Mouse (Mus musculus): ENCODE measurements at regions not wholly inside any gene's neighbourhood (a gene's known extent, or its start where the extent isn't known, plus 50 kb on each side); places are given as distances from the start of the nearest gene placed in this dataset.

DNA sequence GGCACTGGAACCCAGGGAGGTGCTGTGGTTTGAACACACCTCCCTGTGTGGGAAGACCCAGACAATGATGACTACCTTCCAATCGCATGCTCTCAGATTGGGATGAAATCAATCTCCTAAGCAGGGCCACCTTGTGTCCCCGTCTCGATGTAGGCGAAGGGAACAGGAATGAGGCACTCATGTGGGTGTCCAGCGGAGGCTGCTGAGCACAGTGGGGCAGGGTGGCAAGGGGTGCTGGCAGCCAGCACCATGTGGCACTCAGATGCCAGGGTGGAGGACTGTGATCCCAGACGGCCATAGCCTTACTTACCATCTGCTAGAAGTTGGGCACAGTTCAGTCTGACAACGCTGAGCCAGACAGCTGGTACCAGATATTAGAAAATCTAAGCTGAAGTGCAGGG, 137.2 kb upstream of the Sox11 start:
- H3K9me3 ChIP-seq (replicated peaks; ENCODE audit: control insufficient read depth, low read length, poor library complexity, severe bottlenecking) = no peaks in the 10 kb centered on the region

DNA sequence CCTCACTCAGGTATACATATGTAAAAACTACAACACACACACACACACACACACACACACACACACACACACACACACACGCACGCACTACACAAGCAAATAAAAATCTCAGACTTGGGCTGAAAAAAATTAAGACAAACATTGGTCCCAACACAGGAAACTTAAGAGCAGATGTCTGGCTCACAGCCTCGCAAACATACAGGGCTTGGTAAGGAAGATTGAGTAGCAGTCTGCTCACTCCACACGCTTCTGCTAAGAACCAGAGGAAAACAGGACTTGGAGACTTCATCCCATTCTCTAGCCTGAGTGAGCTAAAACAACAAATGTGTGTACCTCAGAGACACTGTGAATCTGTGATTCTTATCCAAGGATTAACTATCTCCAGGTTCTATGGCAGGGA, 132.3 kb upstream of the Sox11 start:
- no peaks in the 10 kb centered on the region for H3K36me3 ChIP-seq (ENCODE audit: control insufficient read depth, insufficient read depth, low read length)
- no peaks in the 10 kb centered on the region for H3K27me3 ChIP-seq (ENCODE audit: control insufficient read depth, insufficient read depth, low read depth, low read length)
- H3K4me2 ChIP-seq (ENCODE audit: low read length) = no peak overlapping the region
- no peak overlapping the region for H3K27ac ChIP-seq (ENCODE audit: low read length)
- WGBS = 89% methylated on average over 4 of the region's 4 CpGs
- H3K9me3 ChIP-seq (replicated peaks; ENCODE audit: control insufficient read depth, low read length, poor library complexity, severe bottlenecking) = no peaks in the 10 kb centered on the region
- no peak overlapping the region for H3K9ac ChIP-seq (ENCODE audit: low read depth, low read length)
- ATAC-seq = no peak
- H3K4me1 ChIP-seq (ENCODE audit: control insufficient read depth, insufficient read depth, low read length) = no peaks in the 10 kb centered on the region
- H3K4me3 ChIP-seq (ENCODE audit: low read depth, low read length) = no peak overlapping the region

More for the DNA sequence above, 137.2 kb upstream of the Sox11 start:
- H3K27me3 ChIP-seq (ENCODE audit: control insufficient read depth, insufficient read depth, low read depth, low read length) = no peaks in the 10 kb centered on the region
- no peaks in the 10 kb centered on the region for H3K4me1 ChIP-seq (ENCODE audit: control insufficient read depth, insufficient read depth, low read length)
- 84% methylated on average over 7 of the region's 7 CpGs for WGBS
- no peak overlapping the region for H3K4me2 ChIP-seq (ENCODE audit: low read length)
- no peak for ATAC-seq
- no peak overlapping the region for H3K27ac ChIP-seq (ENCODE audit: low read length)
- no peak overlapping the region for H3K4me3 ChIP-seq (ENCODE audit: low read depth, low read length)
- H3K9ac ChIP-seq (ENCODE audit: low read depth, low read length) = no peak overlapping the region
- H3K36me3 ChIP-seq (ENCODE audit: control insufficient read depth, insufficient read depth, low read length) = no peaks in the 10 kb centered on the region

DNA sequence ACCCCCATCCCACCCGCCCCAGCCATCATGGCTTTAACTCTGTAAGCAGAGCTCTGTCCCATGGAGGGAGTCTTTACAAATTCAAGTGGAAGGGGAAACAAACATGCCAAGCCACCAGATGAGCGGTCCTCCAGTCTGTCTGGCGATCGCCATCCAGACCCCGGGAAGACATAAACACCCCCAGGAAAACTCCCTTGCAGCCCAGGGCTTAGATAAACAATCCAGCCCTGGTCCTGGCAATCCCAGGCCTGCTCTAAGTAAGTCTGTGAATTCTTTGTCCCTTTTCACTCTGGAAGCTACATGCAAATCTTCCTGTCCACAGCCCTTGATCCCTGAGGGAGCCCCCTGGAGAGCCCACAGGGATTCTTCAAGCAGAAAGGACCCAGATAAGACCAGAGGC, 129.2 kb upstream of the Sox11 start:
- H3K4me2 ChIP-seq (ENCODE audit: low read length) = no peak overlapping the region
- H3K36me3 ChIP-seq (ENCODE audit: control insufficient read depth, insufficient read depth, low read length) = no peaks in the 10 kb centered on the region
- no peaks in the 10 kb centered on the region for H3K9me3 ChIP-seq (replicated peaks; ENCODE audit: control insufficient read depth, low read length, poor library complexity, severe bottlenecking)
- H3K9ac ChIP-seq (ENCODE audit: low read depth, low read length) = no peak overlapping the region
- H3K27ac ChIP-seq (ENCODE audit: low read length) = no peak overlapping the region
- ATAC-seq = no peak
- H3K4me1 ChIP-seq (ENCODE audit: control insufficient read depth, insufficient read depth, low read length) = no peaks in the 10 kb centered on the region
- 43% methylated on average over 5 of the region's 5 CpGs for WGBS
- H3K27me3 ChIP-seq (ENCODE audit: control insufficient read depth, insufficient read depth, low read depth, low read length) = no peaks in the 10 kb centered on the region
- no peak overlapping the region for H3K4me3 ChIP-seq (ENCODE audit: low read depth, low read length)

DNA sequence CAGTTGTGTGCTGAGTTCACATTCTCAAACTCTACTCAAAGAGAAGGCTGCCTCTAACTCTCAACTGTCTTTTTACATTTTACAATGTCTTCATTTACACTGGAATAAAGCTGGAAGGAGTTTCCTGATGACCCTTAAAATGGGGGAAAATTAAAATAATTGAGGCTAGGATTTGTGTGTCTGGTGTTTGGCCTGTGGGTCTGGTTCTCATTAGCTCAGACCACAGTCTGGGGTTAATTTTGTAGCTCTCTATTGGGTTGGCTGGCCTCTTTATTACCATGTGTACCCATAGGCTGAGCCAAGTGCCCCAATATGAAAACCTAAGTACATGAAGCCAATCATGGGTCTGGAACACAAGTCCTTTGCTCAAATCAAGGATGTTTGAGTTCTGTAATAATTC, 128.0 kb upstream of the Sox11 start:
- Histone ChIP-seq H3K4me2 (ENCODE audit: low read length) (no peak overlapping the region), H3K9me3 (replicated peaks; ENCODE audit: control insufficient read depth, low read length, poor library complexity, severe bottlenecking) (no peaks in the 10 kb centered on the region), H3K4me1 (ENCODE audit: control insufficient read depth, insufficient read depth, low read length) (no peaks in the 10 kb centered on the region), H3K4me3 (ENCODE audit: low read depth, low read length) (no peak overlapping the region), H3K27ac (ENCODE audit: low read length) (no peak overlapping the region), H3K9ac (ENCODE audit: low read depth, low read length) (no peak overlapping the region), H3K27me3 (ENCODE audit: control insufficient read depth, insufficient read depth, low read depth, low read length) (no peaks in the 10 kb centered on the region), H3K36me3 (ENCODE audit: control insufficient read depth, insufficient read depth, low read length) (no peaks in the 10 kb centered on the region)
- no peak for ATAC-seq

DNA sequence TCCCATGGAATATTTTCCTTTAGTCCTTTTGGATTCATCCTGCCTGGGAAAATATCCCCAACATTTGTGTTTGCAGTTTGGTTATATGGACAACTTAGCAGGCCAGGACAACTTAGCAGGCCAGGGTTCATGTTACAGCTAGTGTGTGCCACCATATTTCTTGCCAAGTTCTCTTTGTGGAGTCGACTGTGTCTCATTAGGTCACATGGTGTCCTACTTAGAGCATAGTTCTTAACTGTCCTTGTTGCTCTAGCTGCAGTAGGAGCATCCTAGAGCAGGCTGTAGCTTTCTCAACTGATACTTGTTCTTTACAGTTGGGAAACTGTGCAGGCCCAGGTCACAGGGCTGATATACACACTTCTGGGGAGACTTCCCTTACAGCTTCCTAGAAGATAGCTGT, 126.4 kb upstream of the Sox11 start:
- H3K4me3 ChIP-seq (ENCODE audit: low read depth, low read length) = no peak overlapping the region
- WGBS = 77% methylated on average over 1 of the region's 1 CpGs
- no peaks in the 10 kb centered on the region for H3K36me3 ChIP-seq (ENCODE audit: control insufficient read depth, insufficient read depth, low read length)
- no peak overlapping the region for H3K27ac ChIP-seq (ENCODE audit: low read length)
- H3K4me1 ChIP-seq (ENCODE audit: control insufficient read depth, insufficient read depth, low read length) = no peaks in the 10 kb centered on the region
- ATAC-seq = no peak
- no peak overlapping the region for H3K9ac ChIP-seq (ENCODE audit: low read depth, low read length)
- H3K9me3 ChIP-seq (replicated peaks; ENCODE audit: control insufficient read depth, low read length, poor library complexity, severe bottlenecking) = no peaks in the 10 kb centered on the region
- H3K27me3 ChIP-seq (ENCODE audit: control insufficient read depth, insufficient read depth, low read depth, low read length) = no peaks in the 10 kb centered on the region
- no peak overlapping the region for H3K4me2 ChIP-seq (ENCODE audit: low read length)

DNA sequence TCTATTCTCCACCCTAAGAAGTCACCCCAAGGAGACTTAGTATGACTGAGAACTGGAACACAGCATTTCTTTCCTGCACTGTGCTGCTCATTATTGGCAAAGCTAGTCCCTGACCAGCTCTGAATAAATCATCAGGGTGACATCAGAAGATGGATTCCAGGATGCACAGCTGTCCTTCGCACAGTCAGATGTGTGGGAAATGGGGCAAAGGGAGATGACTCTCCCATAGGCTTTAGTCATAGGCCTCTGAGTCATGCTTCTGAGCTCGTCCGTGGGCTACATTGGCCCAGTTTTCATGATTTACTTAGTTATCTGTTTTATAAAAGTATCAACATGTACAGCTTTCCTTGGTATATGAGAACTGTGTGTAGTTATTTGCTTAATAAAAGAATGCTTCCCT, 125.8 kb upstream of the Sox11 start:
- Histone ChIP-seq H3K4me2 (ENCODE audit: low read length) (no peak overlapping the region), H3K36me3 (ENCODE audit: control insufficient read depth, insufficient read depth, low read length) (no peaks in the 10 kb centered on the region), H3K4me1 (ENCODE audit: control insufficient read depth, insufficient read depth, low read length) (no peaks in the 10 kb centered on the region), H3K27me3 (ENCODE audit: control insufficient read depth, insufficient read depth, low read depth, low read length) (no peaks in the 10 kb centered on the region), H3K27ac (ENCODE audit: low read length) (no peak overlapping the region), H3K4me3 (ENCODE audit: low read depth, low read length) (no peak overlapping the region), H3K9me3 (replicated peaks; ENCODE audit: control insufficient read depth, low read length, poor library complexity, severe bottlenecking) (no peaks in the 10 kb centered on the region), H3K9ac (ENCODE audit: low read depth, low read length) (no peak overlapping the region)
- ATAC-seq = no peak
- WGBS = 82% methylated on average over 3 of the region's 3 CpGs

DNA sequence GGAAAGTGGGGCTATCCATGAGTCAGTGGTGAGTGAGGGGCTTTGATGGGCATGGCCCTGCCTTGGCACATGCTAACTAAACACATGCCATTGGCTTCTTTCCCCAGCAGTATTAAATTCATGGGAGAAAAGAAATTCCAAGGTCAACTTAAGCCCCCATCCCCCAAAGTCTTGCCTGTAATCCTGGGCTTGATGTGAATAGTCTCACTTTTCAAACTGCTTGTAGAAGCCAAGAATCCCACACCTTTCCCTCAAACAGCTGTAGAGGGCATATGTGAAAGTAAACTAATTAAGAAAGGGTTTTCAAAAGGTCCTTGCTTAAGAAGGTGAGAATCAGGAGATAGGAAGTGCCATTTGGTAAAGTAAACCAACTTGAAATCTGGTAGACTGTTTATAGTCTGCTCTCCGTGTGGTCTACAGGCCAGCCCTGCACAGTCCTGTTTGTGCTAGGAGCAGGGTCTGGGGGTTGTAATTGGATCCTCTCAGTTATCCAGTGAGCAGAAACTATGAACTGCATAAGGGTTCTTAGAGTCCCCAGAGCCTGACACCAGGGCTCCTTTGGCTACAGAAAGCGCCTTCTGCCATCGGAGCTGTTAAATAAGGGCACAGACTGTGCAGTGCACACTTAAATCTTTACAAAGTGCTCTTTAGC, 123.3 kb upstream of the Sox11 start:
- H3K4me1 ChIP-seq (ENCODE audit: control insufficient read depth, insufficient read depth, low read length) = no peaks in the 10 kb centered on the region
- no peak for ATAC-seq
- peak overlapping the region; percentile 50; the same call in 1 of the 2 replicates for H3K27ac ChIP-seq (ENCODE audit: low read length)
- H3K36me3 ChIP-seq (ENCODE audit: control insufficient read depth, insufficient read depth, low read length) = no peaks in the 10 kb centered on the region
- H3K4me2 ChIP-seq (ENCODE audit: low read length) = no peak overlapping the region
- no peaks in the 10 kb centered on the region for H3K27me3 ChIP-seq (ENCODE audit: control insufficient read depth, insufficient read depth, low read depth, low read length)
- H3K9ac ChIP-seq (ENCODE audit: low read depth, low read length) = no peak overlapping the region
- H3K4me3 ChIP-seq (ENCODE audit: low read depth, low read length) = no peak overlapping the region
- 66% methylated on average over 3 of the region's 3 CpGs for WGBS
- no peaks in the 10 kb centered on the region for H3K9me3 ChIP-seq (replicated peaks; ENCODE audit: control insufficient read depth, low read length, poor library complexity, severe bottlenecking)

DNA sequence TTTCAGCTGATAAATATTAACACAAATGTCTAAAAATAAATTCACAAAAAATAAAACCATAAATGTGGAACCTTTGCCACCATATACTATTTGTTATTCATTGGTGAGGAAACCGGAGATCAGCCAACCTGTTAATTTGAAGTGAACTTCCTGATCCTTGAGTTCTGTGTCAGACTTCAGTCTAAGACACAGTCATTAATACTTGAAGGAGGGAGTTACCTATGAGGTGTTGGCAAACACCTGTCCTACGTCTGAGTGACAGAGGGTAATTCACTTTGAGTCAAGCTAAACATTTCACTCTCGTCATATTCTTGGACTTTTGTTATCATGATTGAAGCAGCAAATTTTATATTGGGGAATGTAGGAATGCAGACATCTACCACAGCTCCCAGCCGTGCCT, 116.3 kb upstream of the Sox11 start:
- H3K9me3 ChIP-seq (replicated peaks; ENCODE audit: control insufficient read depth, low read length, poor library complexity, severe bottlenecking) = peaks cover 3% of the 10 kb centered on the region; the same call in 1 of the 2 replicates
- no peak for ATAC-seq
- no peak overlapping the region for H3K4me3 ChIP-seq (ENCODE audit: low read depth, low read length)
- WGBS = 91% methylated on average over 4 of the region's 4 CpGs
- no peak overlapping the region for H3K9ac ChIP-seq (ENCODE audit: low read depth, low read length)
- no peak overlapping the region for H3K27ac ChIP-seq (ENCODE audit: low read length)
- no peaks in the 10 kb centered on the region for H3K27me3 ChIP-seq (ENCODE audit: control insufficient read depth, insufficient read depth, low read depth, low read length)
- no peak overlapping the region for H3K4me2 ChIP-seq (ENCODE audit: low read length)
- H3K36me3 ChIP-seq (ENCODE audit: control insufficient read depth, insufficient read depth, low read length) = no peaks in the 10 kb centered on the region
- H3K4me1 ChIP-seq (ENCODE audit: control insufficient read depth, insufficient read depth, low read length) = no peaks in the 10 kb centered on the region

DNA sequence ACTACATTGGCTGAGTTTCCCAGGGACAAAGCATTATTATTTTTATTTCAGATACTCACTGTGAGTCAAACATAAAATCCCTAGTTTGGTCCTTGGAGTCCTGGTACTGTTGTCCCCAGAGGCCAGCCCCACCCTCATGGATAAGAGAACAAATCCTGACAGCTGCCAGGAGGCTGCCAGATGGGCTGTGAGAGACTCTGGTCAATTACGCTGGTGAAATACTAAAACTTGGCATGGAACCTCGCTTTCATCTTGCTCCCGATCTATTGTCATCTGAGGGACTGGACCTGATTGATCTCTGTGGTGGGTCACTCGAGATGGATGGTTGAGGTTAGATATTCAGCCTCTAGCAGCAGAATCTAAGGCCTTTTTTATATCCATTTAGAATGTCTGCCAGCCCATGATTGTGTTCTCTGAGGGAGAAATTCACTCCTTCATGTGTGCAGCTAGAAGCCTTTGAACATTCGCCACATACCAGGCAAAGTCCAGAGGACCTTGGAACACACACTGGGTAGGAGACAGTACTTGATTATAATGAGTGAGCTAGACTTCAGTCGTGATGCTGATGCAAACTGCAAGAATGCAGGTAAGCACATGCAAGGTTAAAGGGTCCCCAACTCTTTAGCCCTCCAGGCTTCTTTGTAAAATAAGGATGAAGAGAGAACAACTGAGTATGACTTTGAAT, 95.4 kb upstream of the Sox11 start:
- H3K4me3 ChIP-seq (ENCODE audit: low read depth, low read length) = no peak overlapping the region
- no peak overlapping the region for H3K9ac ChIP-seq (ENCODE audit: low read depth, low read length)
- H3K4me1 ChIP-seq (ENCODE audit: control insufficient read depth, insufficient read depth, low read length) = no peaks in the 10 kb centered on the region
- no peaks in the 10 kb centered on the region for H3K27me3 ChIP-seq (ENCODE audit: control insufficient read depth, insufficient read depth, low read depth, low read length)
- H3K4me2 ChIP-seq (ENCODE audit: low read length) = no peak overlapping the region
- no peak overlapping the region for H3K27ac ChIP-seq (ENCODE audit: low read length)
- 23% methylated on average over 6 of the region's 6 CpGs for WGBS
- H3K9me3 ChIP-seq (replicated peaks; ENCODE audit: control insufficient read depth, low read length, poor library complexity, severe bottlenecking) = no peaks in the 10 kb centered on the region
- no peaks in the 10 kb centered on the region for H3K36me3 ChIP-seq (ENCODE audit: control insufficient read depth, insufficient read depth, low read length)
- peak; percentile 51 for ATAC-seq
